Mouse (Mus musculus) liver, postnatal 0 days (tissue): ENCODE measurements at regions not wholly inside any gene's neighbourhood (a gene's known extent, or its start where the extent isn't known, plus 50 kb on each side); places are given as distances from the start of the nearest gene placed in this dataset.
A peak's percentile ranks its signal among the peaks of the same experiment; 100 is the strongest.
"Not testable (repeated sequence)": the region's sequence is repeated elsewhere in the genome, so short reads cannot be mapped to it uniquely, and the experiment has no call there.

Source experiments
- ATAC-seq: fragments of 200-750 bp; cut with Nextera tagmentation; 2 replicates; pipeline ENCODE4 v1.8.0; 2017; ENCODE audit warnings: mild to moderate bottlenecking, moderate library complexity
- DNase-seq: peaks from one replicate; pipeline ENCODE4 v3.0.0-alpha.2; 2016
- H3K27ac ChIP-seq: fragments of 300-500 bp; sonication (generic); 2 replicates; pipeline ENCODE4 v1.5.1; 2014; ENCODE audit warnings: antibody characterized with exemption, moderate library complexity, mild to moderate bottlenecking, low read depth
- H3K27me3 ChIP-seq: fragments of 300-500 bp; sonication (generic); 2 replicates; pipeline ENCODE4 v1.6.1; 2014; ENCODE audit warnings: low read length, control low read depth, mixed read lengths; ENCODE audit not compliant: insufficient read depth
- H3K36me3 ChIP-seq: fragments of 300-500 bp; sonication (generic); replicated peaks from 2 replicates; pipeline ENCODE4 v1.6.1; 2014; ENCODE audit warnings: mild to moderate bottlenecking, control low read depth, low read length, moderate library complexity, mixed read lengths; ENCODE audit not compliant: insufficient read depth
- H3K4me1 ChIP-seq: fragments of 300-500 bp; sonication (generic); 2 replicates; pipeline ENCODE4 v1.6.1; 2014; ENCODE audit warnings: antibody characterized with exemption, mild to moderate bottlenecking, control low read depth; ENCODE audit not compliant: insufficient read depth
- H3K4me2 ChIP-seq: fragments of 300-500 bp; sonication (generic); 2 replicates; pipeline ENCODE4 v1.6.1; 2014; ENCODE audit warnings: low read depth, mild to moderate bottlenecking, low read length, moderate library complexity, mixed read lengths
- H3K4me3 ChIP-seq: fragments of 300-500 bp; sonication (generic); 2 replicates; pipeline ENCODE4 v1.5.1; 2014; ENCODE audit warnings: low read depth, low read length
- H3K9ac ChIP-seq: fragments of 300-500 bp; sonication (generic); replicated peaks from 2 replicates; pipeline ENCODE4 v1.6.1; 2014; ENCODE audit warnings: mild to moderate bottlenecking, moderate library complexity
- H3K9me3 ChIP-seq: fragments of 300-500 bp; sonication (generic); 2 replicates; pipeline ENCODE4 v1.6.1; 2016; ENCODE audit warnings: mild to moderate bottlenecking, control low read depth, low read length, mixed read lengths
- CTCF ChIP-seq: sonication (generic); IDR thresholded peaks from 2 replicates; pipeline ENCODE4 v1.5.1; 2016; ENCODE audit warnings: antibody characterized with exemption, low read depth
- EP300 ChIP-seq: IDR thresholded peaks from 2 replicates; pipeline ENCODE4 v1.6.1; 2016; ENCODE audit warnings: antibody characterized with exemption, low read depth, mild to moderate bottlenecking
- WGBS: fragments of 180-500 bp; shearing (Covaris S2); extraction: QIAGEN DNeasy Blood & Tissue Kit; methylation state at CpG from one replicate; pipeline ENCODE4 v1.1.7; 2014; ENCODE audit not compliant: insufficient replicate concordance; 5-methylcytosine and 5-hydroxymethylcytosine counted together

DNA sequence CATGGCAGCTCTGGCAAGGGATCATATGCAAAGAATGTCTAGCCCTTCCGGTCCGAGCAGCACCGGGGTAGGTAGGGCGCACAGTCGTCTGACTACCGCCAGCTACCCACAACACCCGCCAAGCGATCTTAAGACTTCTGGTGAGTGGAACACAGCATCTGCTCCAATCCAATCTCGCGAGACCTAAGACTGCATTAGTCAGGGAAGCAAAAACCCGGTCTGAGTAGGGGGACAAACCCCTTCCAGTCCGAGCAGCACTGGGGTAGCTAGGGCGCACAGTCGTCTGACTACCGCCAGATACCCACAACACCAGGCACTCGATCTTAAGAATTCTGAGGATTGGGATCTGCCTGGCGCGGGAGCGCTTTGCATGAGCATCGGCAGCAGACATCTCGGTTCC, 57.1 kb downstream of the Nap1l2 start:
- H3K9ac ChIP-seq, H3K4me2 ChIP-seq, ATAC-seq, H3K27me3 ChIP-seq, H3K4me3 ChIP-seq, H3K9me3 ChIP-seq, H3K4me1 ChIP-seq, H3K36me3 ChIP-seq, H3K27ac ChIP-seq, DNase-seq: not testable (repeated sequence)
- 59% methylated on average over 21 of the region's 21 CpGs for WGBS

GRCm38 (mm10) chrX:103109181-103109580, 77.3 kb downstream of the Nap1l2 start:
- WGBS, result 4% methylated on average over 1 of the region's 1 CpGs
- no peak for ATAC-seq
- Histone ChIP-seq H3K4me2 (no peak overlapping the region), H3K4me1 (no peaks in the 10 kb centered on the region), H3K27me3 (no peaks in the 10 kb centered on the region), H3K36me3 (no peaks in the 10 kb centered on the region), H3K9me3 (no peaks in the 10 kb centered on the region), H3K4me3 (no peak overlapping the region), H3K9ac (no peak overlapping the region), H3K27ac (no peak overlapping the region)
- no peak for TF ChIP-seq EP300
- TF ChIP-seq CTCF, result peak; percentile 40
- DNase-seq, result no peak

DNA sequence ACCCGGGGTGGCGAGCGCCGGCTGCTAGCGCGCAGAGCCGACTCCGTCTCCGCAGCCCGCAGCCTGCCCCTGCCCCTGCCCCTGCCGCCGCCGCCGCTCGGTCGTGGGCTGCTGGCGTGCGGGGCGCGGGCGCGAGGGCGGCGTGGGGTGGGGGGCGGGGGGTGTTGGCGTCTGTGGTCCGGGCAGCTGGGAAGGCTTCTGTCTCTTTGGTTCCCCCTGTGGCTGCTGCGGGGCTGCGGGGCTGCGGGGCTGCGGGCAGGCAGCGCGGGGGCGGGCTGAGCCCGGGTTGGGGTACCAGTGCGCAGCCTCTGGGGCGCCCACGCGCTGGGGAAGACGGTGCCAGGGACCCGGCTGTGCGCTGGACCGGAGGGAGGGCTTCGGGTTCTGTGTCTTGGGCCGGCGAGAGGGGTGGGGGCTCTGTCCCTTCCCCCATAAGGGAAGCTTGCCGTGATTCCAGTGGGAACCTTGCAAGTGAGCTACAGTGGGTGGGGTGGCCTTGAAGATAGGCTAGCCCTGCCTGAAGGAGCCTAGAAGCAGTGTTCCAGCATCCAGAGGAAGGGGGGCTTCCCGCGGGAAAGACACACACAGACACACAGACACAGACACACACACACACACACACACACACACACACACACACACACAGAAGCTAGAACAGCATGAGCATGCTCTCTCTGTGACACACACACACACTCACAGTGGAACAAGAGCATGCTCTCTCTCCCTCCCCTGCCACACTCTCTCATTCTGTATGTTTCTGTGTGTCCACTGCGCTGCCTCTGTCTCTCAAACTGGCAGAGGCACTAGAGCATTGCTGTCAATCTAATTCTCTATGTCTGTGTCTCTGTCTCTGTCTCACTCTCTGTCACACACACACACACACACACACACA, 118.5 kb downstream of the Nap1l2 start:
- H3K27me3 ChIP-seq, H3K9me3 ChIP-seq, H3K4me3 ChIP-seq, ATAC-seq, H3K4me1 ChIP-seq, H3K27ac ChIP-seq, H3K9ac ChIP-seq, H3K4me2 ChIP-seq, H3K36me3 ChIP-seq, DNase-seq: not testable (repeated sequence)
- no CpG with 5 or more reads among the region's 50 CpGs for WGBS

DNA sequence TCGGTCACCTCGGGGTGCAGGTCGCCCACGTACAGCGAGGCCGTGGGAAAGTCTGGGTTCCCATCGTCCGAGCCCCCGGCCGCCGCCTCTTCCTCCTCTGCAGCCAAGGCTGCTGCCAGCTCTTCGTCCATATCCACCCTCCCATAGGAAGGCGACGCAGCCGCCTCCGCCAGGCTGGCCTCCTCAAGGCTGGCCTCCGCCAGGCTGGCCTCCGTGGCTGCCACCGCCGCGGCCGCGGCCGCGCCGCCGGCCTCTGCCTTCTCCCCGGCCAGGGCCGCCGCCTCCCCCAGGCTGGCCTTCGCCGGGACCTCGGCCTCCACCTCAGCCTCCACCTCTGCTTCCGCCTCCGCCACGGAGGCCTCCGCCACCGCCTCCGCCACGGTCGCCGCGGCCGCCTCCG, 119.3 kb downstream of the Nap1l2 start:
- DNase-seq, H3K27me3 ChIP-seq, ATAC-seq, H3K9me3 ChIP-seq, H3K9ac ChIP-seq, H3K4me3 ChIP-seq, H3K27ac ChIP-seq, H3K4me2 ChIP-seq, H3K4me1 ChIP-seq, H3K36me3 ChIP-seq: not testable (repeated sequence)
- no CpG with 5 or more reads among the region's 45 CpGs for WGBS

DNA sequence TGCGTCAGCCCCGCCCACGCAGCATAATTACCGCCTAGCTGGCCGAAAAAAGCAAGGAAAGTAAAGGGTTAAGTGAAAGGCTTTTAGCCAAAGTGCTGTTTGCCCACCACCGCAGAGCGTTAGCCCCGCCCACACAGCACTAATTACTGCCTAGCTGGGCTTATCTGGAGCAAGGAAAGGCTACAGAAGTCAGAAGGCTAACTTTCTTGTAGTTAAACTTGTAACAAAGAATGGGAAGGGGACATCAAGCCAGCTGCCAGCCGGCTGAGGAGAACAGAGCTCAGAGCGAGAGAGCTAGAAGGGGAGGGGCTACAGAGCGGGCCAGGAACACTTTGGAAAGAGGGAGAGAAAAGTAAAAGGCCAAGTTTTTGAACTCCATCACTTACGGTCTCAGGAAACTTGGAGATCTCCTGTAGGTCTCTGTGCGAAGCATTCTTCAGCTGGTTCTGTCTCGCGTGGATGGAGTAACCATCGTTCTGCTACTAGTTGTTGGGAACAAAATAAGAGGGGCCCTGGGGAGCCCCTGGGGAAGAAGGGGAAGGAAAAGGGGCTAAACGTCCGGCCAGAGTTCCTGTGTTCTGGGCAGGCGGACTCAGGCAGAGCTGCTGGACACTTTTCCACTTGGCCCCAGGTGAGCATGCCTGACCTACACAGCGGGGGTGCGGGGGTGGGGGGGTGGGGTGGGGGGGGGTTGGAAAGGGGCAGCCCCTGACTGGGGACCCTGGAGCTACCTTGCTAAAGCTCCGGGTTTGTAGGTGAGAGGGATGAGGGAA, 98.3 kb downstream of the 1700018G05Rik start:
- H3K9me3 ChIP-seq, result no peaks in the 10 kb centered on the region
- TF ChIP-seq CTCF (no peak), EP300 (no peak)
- no peak overlapping the region for H3K27ac ChIP-seq
- H3K9ac ChIP-seq, result no peak overlapping the region
- H3K4me1 ChIP-seq, result no peaks in the 10 kb centered on the region
- no peaks in the 10 kb centered on the region for H3K27me3 ChIP-seq
- H3K4me3 ChIP-seq, result peak overlapping the region; percentile 20; the same call in 1 of the 2 replicates
- 17% methylated on average over 22 of the region's 22 CpGs for WGBS
- ATAC-seq (no peak), DNase-seq (peak; percentile 28)
- H3K36me3 ChIP-seq, result no peaks in the 10 kb centered on the region
- H3K4me2 ChIP-seq, result peak overlapping the region; percentile 62

DNA sequence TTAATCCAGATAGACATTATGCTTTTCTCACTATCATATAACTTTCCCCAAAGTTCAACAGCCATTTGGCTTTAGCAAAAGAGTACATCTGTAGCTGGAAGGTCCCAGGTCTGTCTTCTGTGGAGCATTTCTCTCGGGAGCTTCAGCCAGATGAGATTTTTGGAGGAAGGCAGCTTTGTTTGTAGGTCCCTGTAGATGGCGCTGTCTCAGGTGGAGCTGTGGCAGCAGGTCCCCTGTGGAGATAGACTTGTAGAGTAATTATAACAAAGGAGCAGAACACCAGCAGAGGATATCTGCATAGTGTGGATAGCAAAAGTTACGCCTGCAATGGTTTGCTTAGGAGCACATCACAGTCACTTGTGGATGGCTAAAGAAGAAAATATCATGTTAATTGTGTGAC, 97.3 kb downstream of the 1700018G05Rik start:
- WGBS, result 24% methylated on average over 3 of the region's 3 CpGs
- not testable (repeated sequence) for H3K27me3 ChIP-seq, DNase-seq, H3K9ac ChIP-seq, H3K4me1 ChIP-seq, H3K36me3 ChIP-seq, H3K4me2 ChIP-seq, H3K9me3 ChIP-seq, H3K4me3 ChIP-seq, ATAC-seq, H3K27ac ChIP-seq

GRCm38 (mm10) chrX:103013425-103014057, 85.4 kb downstream of the 1700018G05Rik start:
- H3K36me3 ChIP-seq, H3K4me3 ChIP-seq, H3K9me3 ChIP-seq, H3K27me3 ChIP-seq, H3K9ac ChIP-seq, DNase-seq, H3K27ac ChIP-seq, H3K4me2 ChIP-seq, ATAC-seq, H3K4me1 ChIP-seq: not testable (repeated sequence)
- WGBS, result no CpG with 5 or more reads among the region's 61 CpGs

DNA sequence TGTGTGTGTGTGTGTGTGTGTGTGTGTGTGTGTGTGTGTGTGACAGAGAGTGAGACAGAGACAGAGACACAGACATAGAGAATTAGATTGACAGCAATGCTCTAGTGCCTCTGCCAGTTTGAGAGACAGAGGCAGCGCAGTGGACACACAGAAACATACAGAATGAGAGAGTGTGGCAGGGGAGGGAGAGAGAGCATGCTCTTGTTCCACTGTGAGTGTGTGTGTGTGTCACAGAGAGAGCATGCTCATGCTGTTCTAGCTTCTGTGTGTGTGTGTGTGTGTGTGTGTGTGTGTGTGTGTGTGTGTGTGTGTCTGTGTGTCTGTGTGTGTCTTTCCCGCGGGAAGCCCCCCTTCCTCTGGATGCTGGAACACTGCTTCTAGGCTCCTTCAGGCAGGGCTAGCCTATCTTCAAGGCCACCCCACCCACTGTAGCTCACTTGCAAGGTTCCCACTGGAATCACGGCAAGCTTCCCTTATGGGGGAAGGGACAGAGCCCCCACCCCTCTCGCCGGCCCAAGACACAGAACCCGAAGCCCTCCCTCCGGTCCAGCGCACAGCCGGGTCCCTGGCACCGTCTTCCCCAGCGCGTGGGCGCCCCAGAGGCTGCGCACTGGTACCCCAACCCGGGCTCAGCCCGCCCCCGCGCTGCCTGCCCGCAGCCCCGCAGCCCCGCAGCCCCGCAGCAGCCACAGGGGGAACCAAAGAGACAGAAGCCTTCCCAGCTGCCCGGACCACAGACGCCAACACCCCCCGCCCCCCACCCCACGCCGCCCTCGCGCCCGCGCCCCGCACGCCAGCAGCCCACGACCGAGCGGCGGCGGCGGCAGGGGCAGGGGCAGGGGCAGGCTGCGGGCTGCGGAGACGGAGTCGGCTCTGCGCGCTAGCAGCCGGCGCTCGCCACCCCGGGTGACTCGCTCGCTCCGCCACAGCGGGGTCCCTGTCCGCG, 84.4 kb downstream of the 1700018G05Rik start:
- DNase-seq, H3K4me1 ChIP-seq, H3K9me3 ChIP-seq, H3K27ac ChIP-seq, H3K4me3 ChIP-seq, H3K4me2 ChIP-seq, H3K36me3 ChIP-seq, ATAC-seq, H3K9ac ChIP-seq, H3K27me3 ChIP-seq: not testable (repeated sequence)
- no CpG with 5 or more reads among the region's 56 CpGs for WGBS
